ENCODE assay signal across 15 mouse cellular contexts in genomic region chr9:71366573-71366972, GRCm38 (mm10).
DNase-seq lines count a peak whose midpoint lies in the region; ATAC-seq and TF ChIP-seq lines count a peak whose summit lies in the region.
"Had no signal": no experiment of that assay in that cellular context is flagged by ENCODE, and none has a peak within 500 bp of the region (broad histone marks: within the 10 kb centered on the region; RNA-seq: fewer than 3 reads in every experiment).

No protein-coding gene starts in this region.

- peaks cover 3% of the 10 kb centered on the region; the same call in 1 of the 2 replicates for H3K9me3 ChIP-seq in heart, embryonic 11.5 days (replicated peaks; ENCODE audit: control insufficient read depth, low read length)

- H3K9ac ChIP-seq in heart, embryonic 11.5 days (ENCODE audit: low read depth, low read length): no peak overlapping the region
- H3K9ac ChIP-seq: embryonic facial prominence, embryonic 13.5 days; liver, postnatal 0 days had no signal

- H3K27me3 ChIP-seq in heart, embryonic 11.5 days (ENCODE audit: control insufficient read depth, insufficient read depth, low read length): no peaks in the 10 kb centered on the region
- H3K27me3 ChIP-seq in kidney, adult 2 months (replicated peaks; ENCODE audit: control insufficient read depth, insufficient read depth, low read length): no peaks in the 10 kb centered on the region
- H3K27me3 ChIP-seq: embryonic facial prominence, embryonic 13.5 days had no signal

- H3K27ac ChIP-seq in heart, embryonic 11.5 days (ENCODE audit: low read depth, low read length): no peak overlapping the region
- no peak overlapping the region for H3K27ac ChIP-seq in kidney, adult 2 months (ENCODE audit: insufficient read depth, low read depth, low read length)
- H3K27ac ChIP-seq: embryonic facial prominence, embryonic 13.5 days had no signal

- 27% methylated on average over 9 of the region's 9 CpGs for WGBS in heart, embryonic 11.5 days (ENCODE audit: insufficient replicate concordance)
- 45% methylated on average over 9 of the region's 9 CpGs for WGBS in kidney, adult 2 months

- intact Hi-C loops in heart, postnatal 25 days (cut with DNase I): loop anchor here (10.0 kb wide), 1 partner anchor 158 kb away; no protein-coding TSS in a partner anchor

- peaks cover 7% of the 10 kb centered on the region; the same call in 1 of the 2 replicates for H3K4me1 ChIP-seq in heart, embryonic 11.5 days (ENCODE audit: control insufficient read depth, insufficient read depth, low read length)
- H3K4me1 ChIP-seq in kidney, adult 2 months (ENCODE audit: control insufficient read depth, insufficient read depth, low read length): 0 out of 2 replicates have a peak, but pooled peaks cover under 1% of the 10 kb centered on the region

- no peak for TF ChIP-seq POLR2A in kidney, adult 2 months (IDR thresholded peaks at IDR 0.05; ENCODE audit: low read depth, low read length)

- H3K4me2 ChIP-seq in heart, embryonic 11.5 days: peak overlapping the region; percentile 29
- H3K4me2 ChIP-seq: embryonic facial prominence, embryonic 13.5 days had no signal

- DNase-seq in heart, postnatal 25 days (ENCODE audit: low spot score): no peak
- peak; percentile 51 for DNase-seq in kidney, postnatal 10 days
- no peak for DNase-seq in kidney, adult 2 months
- DNase-seq in lung, postnatal 10 days: peak; percentile 4
- no peak for DNase-seq in lung, postnatal 4 days
- no peak for DNase-seq in testis, postnatal 10 days (ENCODE audit: low spot score)
- DNase-seq: adrenal gland, postnatal 25 days; B cell, adult 2 months; cerebellum, adult 11-12 months; kidney, adult 18-20 months; layer of hippocampus, postnatal 36 days; liver, postnatal 0 days; lung, postnatal 36 days had no signal

- 0 out of 2 replicates have a peak overlapping the region, but pooled peaks have one; percentile 3 for H3K4me3 ChIP-seq in heart, embryonic 11.5 days (ENCODE audit: low read depth, low read length)
- H3K4me3 ChIP-seq in kidney, adult 2 months (ENCODE audit: insufficient read depth, low read depth, low read length): no peak overlapping the region
- H3K4me3 ChIP-seq: embryonic facial prominence, embryonic 13.5 days had no signal

- TF ChIP-seq CTCF in kidney, adult 2 months (conservative IDR thresholded peaks at IDR 0.05; ENCODE audit: insufficient read depth, insufficient read length, low read depth, low read length): no peak

- no peak for ATAC-seq in heart, embryonic 11.5 days (replicated peaks; ENCODE audit: insufficient number of reproducible peaks, low FRiP score, low TSS enrichment)
- ATAC-seq: liver, postnatal 0 days had no signal

- no peaks in the 10 kb centered on the region for H3K36me3 ChIP-seq in heart, embryonic 11.5 days (ENCODE audit: control insufficient read depth, insufficient read depth, low read length)
- H3K36me3 ChIP-seq in kidney, adult 2 months (ENCODE audit: control insufficient read depth, insufficient read depth, low read length): no peaks in the 10 kb centered on the region
- H3K36me3 ChIP-seq: embryonic facial prominence, embryonic 13.5 days had no signal

Comparison
In these comparisons a context has a peak if more than half of its experiments do, and no peak if none do; other contexts are left out.
1. DNase-seq: peak in kidney, postnatal 10 days (single experiment) and lung, postnatal 10 days (single experiment); none in heart, postnatal 25 days (single experiment), kidney, adult 2 months (single experiment), lung, postnatal 4 days (0 of 2) and testis, postnatal 10 days (single experiment).